Mouse (Mus musculus): ENCODE measurements around the gene Vmn2r90. TPM values are rescaled to one million over a fixed set of nuclear protein-coding genes. Genes with fewer than 3 reads are reported as not detected.
A peak's percentile ranks its signal among the peaks of the same experiment; 100 is the strongest.
"Not testable (repeated sequence)": the region's sequence is repeated elsewhere in the genome, so short reads cannot be mapped to it uniquely, and the experiment has no call there.

Vmn2r90 gene
- polyA plus RNA-seq, 1 experiment, result not detected

GRCm38 (mm10) chr17:17738635-17739034 is 35.1 kb downstream of the Vmn2r90 start:
- no peaks in the 10 kb centered on the region for H3K36me3 ChIP-seq (ENCODE audit: control insufficient read depth, insufficient read depth)
- no peaks in the 10 kb centered on the region for H3K27me3 ChIP-seq (ENCODE audit: control insufficient read depth, insufficient read depth, insufficient read length)
- no peak overlapping the region for H3K4me3 ChIP-seq (ENCODE audit: insufficient read depth, poor library complexity, severe bottlenecking)
- H3ac ChIP-seq (ENCODE audit: control insufficient read depth, insufficient read length, low read depth), result no peak overlapping the region
- no peak for TF ChIP-seq MYOD1 (IDR thresholded peaks at IDR 0.05; ENCODE audit: control insufficient read depth, insufficient read length, low read depth)
- no peak for TF ChIP-seq USF1 (IDR thresholded peaks at IDR 0.05; ENCODE audit: low read depth)
- TF ChIP-seq FOSL1 (IDR thresholded peaks at IDR 0.05; ENCODE audit: insufficient read depth, low read length, poor library complexity, severe bottlenecking), result no peak
- TF ChIP-seq CTCF (IDR thresholded peaks at IDR 0.05; ENCODE audit: control insufficient read depth, insufficient read depth, insufficient read length), result no peak
- no peak for TF ChIP-seq CEBPB (IDR thresholded peaks at IDR 0.05; ENCODE audit: low read depth)
- no peak for TF ChIP-seq MYOG (IDR thresholded peaks at IDR 0.05; ENCODE audit: control insufficient read depth, extremely low read depth, insufficient read length)
- no peak for TF ChIP-seq MAX (IDR thresholded peaks at IDR 0.05)
- no peaks in the 10 kb centered on the region for H3K79me2 ChIP-seq (ENCODE audit: control insufficient read depth, insufficient read depth)
- H3K79me3 ChIP-seq (ENCODE audit: low read depth), result no peaks in the 10 kb centered on the region

DNA sequence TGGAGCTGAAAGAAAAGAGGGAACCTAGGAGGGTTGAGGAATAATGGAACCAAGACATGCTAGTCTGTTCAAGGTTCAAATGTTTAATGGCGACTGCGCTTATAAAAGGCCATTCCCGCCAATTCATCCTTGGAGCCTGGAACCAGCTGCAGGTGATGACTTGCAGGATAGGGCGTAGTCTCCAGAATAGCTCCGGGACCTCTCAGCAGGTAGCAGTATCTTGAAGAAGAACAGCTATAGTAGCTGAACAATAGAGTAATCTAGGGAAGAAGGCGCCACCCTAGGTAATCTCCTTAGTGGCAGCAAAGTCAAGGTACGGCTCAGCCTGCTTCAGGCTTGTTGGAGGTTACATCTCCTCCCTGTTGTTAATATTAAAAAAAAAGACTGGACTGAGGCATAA is 35.8 kb downstream of the Vmn2r90 start:
- H3K79me3 ChIP-seq (ENCODE audit: low read depth); H3K27me3 ChIP-seq (ENCODE audit: control insufficient read depth, insufficient read depth, insufficient read length); H3K79me2 ChIP-seq (ENCODE audit: control insufficient read depth, insufficient read depth); H3K36me3 ChIP-seq (ENCODE audit: control insufficient read depth, insufficient read depth); H3K4me3 ChIP-seq (ENCODE audit: insufficient read depth, poor library complexity, severe bottlenecking); H3ac ChIP-seq (ENCODE audit: control insufficient read depth, insufficient read length, low read depth): not testable (repeated sequence)

DNA sequence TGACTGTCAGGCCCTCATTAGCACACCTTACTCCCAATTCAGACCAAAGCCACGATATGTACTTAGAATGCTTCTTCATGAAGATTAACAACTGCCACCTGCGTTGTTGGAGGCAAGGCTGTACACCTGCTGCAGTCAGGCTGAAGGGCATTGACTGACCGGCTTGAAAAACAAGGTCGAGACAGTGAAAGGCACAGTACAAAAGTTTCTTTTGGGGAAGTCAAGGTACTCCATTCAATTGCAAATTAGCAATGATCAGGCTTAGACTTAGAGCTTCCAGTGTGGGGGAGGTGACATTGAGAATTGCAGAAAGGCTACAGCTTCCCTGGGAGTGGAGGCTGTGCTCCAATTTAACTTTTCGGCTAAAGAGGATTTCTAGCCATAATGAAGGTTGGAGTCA is 36.4 kb downstream of the Vmn2r90 start:
- H3K79me3 ChIP-seq (ENCODE audit: low read depth); H3ac ChIP-seq (ENCODE audit: control insufficient read depth, insufficient read length, low read depth); H3K79me2 ChIP-seq (ENCODE audit: control insufficient read depth, insufficient read depth); H3K27me3 ChIP-seq (ENCODE audit: control insufficient read depth, insufficient read depth, insufficient read length); H3K36me3 ChIP-seq (ENCODE audit: control insufficient read depth, insufficient read depth); H3K4me3 ChIP-seq (ENCODE audit: insufficient read depth, poor library complexity, severe bottlenecking): not testable (repeated sequence)

DNA sequence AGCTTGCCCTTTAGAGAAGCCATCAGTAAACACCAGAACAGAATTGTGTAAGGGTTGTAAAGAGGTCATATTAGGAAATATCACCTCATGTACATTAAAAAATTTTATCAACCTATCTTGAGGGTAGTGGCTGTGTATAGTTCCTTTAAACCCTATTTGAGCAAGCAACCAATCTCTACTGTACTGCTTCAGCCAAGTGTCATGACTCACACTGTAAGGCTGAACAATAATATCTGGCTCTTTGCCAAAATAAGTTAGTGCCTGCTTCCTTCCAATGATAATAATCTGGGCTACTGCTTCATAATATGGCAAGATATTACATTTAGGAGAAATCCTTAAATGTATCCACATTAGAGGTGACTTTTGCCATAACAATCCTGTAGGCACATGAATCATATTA is 38.0 kb downstream of the Vmn2r90 start:
- not testable (repeated sequence) for H3K4me3 ChIP-seq (ENCODE audit: insufficient read depth, poor library complexity, severe bottlenecking); H3K36me3 ChIP-seq (ENCODE audit: control insufficient read depth, insufficient read depth); H3K79me3 ChIP-seq (ENCODE audit: low read depth); H3K27me3 ChIP-seq (ENCODE audit: control insufficient read depth, insufficient read depth, insufficient read length); H3K79me2 ChIP-seq (ENCODE audit: control insufficient read depth, insufficient read depth); H3ac ChIP-seq (ENCODE audit: control insufficient read depth, insufficient read length, low read depth)

GRCm38 (mm10) chr17:17749371-17749770 is 45.8 kb downstream of the Vmn2r90 start:
- H3K79me2 ChIP-seq (ENCODE audit: control insufficient read depth, insufficient read depth); H3K36me3 ChIP-seq (ENCODE audit: control insufficient read depth, insufficient read depth); H3K79me3 ChIP-seq (ENCODE audit: low read depth); H3ac ChIP-seq (ENCODE audit: control insufficient read depth, insufficient read length, low read depth); H3K4me3 ChIP-seq (ENCODE audit: insufficient read depth, poor library complexity, severe bottlenecking); H3K27me3 ChIP-seq (ENCODE audit: control insufficient read depth, insufficient read depth, insufficient read length): not testable (repeated sequence)

GRCm38 (mm10) chr17:17762614-17763293 is 59.2 kb downstream of the Vmn2r90 start:
- Histone ChIP-seq H3K79me2 (ENCODE audit: control insufficient read depth, insufficient read depth) (no peaks in the 10 kb centered on the region), H3K4me3 (ENCODE audit: insufficient read depth, poor library complexity, severe bottlenecking) (no peak overlapping the region), H3K79me3 (ENCODE audit: low read depth) (no peaks in the 10 kb centered on the region), H3K36me3 (ENCODE audit: control insufficient read depth, insufficient read depth) (no peaks in the 10 kb centered on the region), H3K27me3 (ENCODE audit: control insufficient read depth, insufficient read depth, insufficient read length) (no peaks in the 10 kb centered on the region), H3ac (ENCODE audit: control insufficient read depth, insufficient read length, low read depth) (no peak overlapping the region)
- TF ChIP-seq MYOD1 (IDR thresholded peaks at IDR 0.05; ENCODE audit: control insufficient read depth, insufficient read length, low read depth) (no peak), CTCF (IDR thresholded peaks at IDR 0.05; ENCODE audit: control insufficient read depth, insufficient read depth, insufficient read length) (no peak)

- H3K79me3 ChIP-seq (ENCODE audit: low read depth), result no peaks in the 10 kb centered on the region
- H3K79me2 ChIP-seq (ENCODE audit: control insufficient read depth, insufficient read depth), result no peaks in the 10 kb centered on the region
- H3K36me3 ChIP-seq (ENCODE audit: control insufficient read depth, insufficient read depth), result no peaks in the 10 kb centered on the region
- TF ChIP-seq MAX (IDR thresholded peaks at IDR 0.05) (peak; percentile 21), USF1 (IDR thresholded peaks at IDR 0.05; ENCODE audit: low read depth) (no peak), MYOD1 (IDR thresholded peaks at IDR 0.05; ENCODE audit: control insufficient read depth, insufficient read length, low read depth) (peak; percentile 34), CEBPB (IDR thresholded peaks at IDR 0.05; ENCODE audit: low read depth) (no peak), FOSL1 (IDR thresholded peaks at IDR 0.05; ENCODE audit: insufficient read depth, low read length, poor library complexity, severe bottlenecking) (peak; percentile 96), MYOG (IDR thresholded peaks at IDR 0.05; ENCODE audit: control insufficient read depth, extremely low read depth, insufficient read length) (no peak), CTCF (IDR thresholded peaks at IDR 0.05; ENCODE audit: control insufficient read depth, insufficient read depth, insufficient read length) (no peak)
- H3ac ChIP-seq (ENCODE audit: control insufficient read depth, insufficient read length, low read depth), result no peak overlapping the region
- H3K4me3 ChIP-seq (ENCODE audit: insufficient read depth, poor library complexity, severe bottlenecking), result no peak overlapping the region
- H3K27me3 ChIP-seq (ENCODE audit: control insufficient read depth, insufficient read depth, insufficient read length), result no peaks in the 10 kb centered on the region
These were observed 60.7 kb downstream of the Vmn2r90 start for GRCm38 (mm10) chr17:17764206-17764605.

All from C2C12 (cell line).